Mouse (Mus musculus) heart, postnatal 0 days (tissue): Measurements from ENCODE around the gene Prox1. TPM values are rescaled to one million over a fixed set of nuclear protein-coding genes. Genes with fewer than 3 reads are reported as not detected.
A peak's percentile ranks its signal among the peaks of the same experiment; 100 is the strongest.

ENCODE experiments used
- ATAC-seq: fragments of 200-750 bp; cut with Nextera tagmentation; 2 replicates; pipeline ENCODE4 v1.8.0; 2017; ENCODE audit warnings: low read depth, moderate number of reproducible peaks, moderate library complexity; ENCODE audit not compliant: insufficient read depth
- DNase-seq: peaks from one replicate; pipeline ENCODE4 v3.0.0-alpha.2; 2016; ENCODE audit warnings: low spot score
- H3K27ac ChIP-seq: fragments of 300-500 bp; sonication (generic); 2 replicates; pipeline ENCODE4 v1.5.1; 2014; ENCODE audit warnings: low read depth, mild to moderate bottlenecking
- H3K27me3 ChIP-seq: fragments of 300-500 bp; sonication (generic); 2 replicates; pipeline ENCODE4 v1.6.1; 2014; ENCODE audit warnings: low read length, mixed read lengths; ENCODE audit not compliant: control insufficient read depth, insufficient read depth
- H3K36me3 ChIP-seq: fragments of 300-500 bp; sonication (generic); replicated peaks from 2 replicates; pipeline ENCODE4 v1.6.1; 2014; ENCODE audit warnings: low read length, mixed read lengths; ENCODE audit not compliant: control insufficient read depth, insufficient read depth
- H3K4me1 ChIP-seq: fragments of 300-500 bp; sonication (generic); 2 replicates; pipeline ENCODE4 v1.6.1; 2014; ENCODE audit warnings: antibody characterized with exemption; ENCODE audit not compliant: control insufficient read depth, insufficient read depth
- H3K4me2 ChIP-seq: fragments of 300-500 bp; sonication (generic); 2 replicates; pipeline ENCODE4 v1.6.1; 2014; ENCODE audit warnings: low read depth, mild to moderate bottlenecking, low read length, moderate library complexity
- H3K4me3 ChIP-seq: fragments of 300-500 bp; sonication (generic); 2 replicates; pipeline ENCODE4 v1.5.1; 2014; ENCODE audit warnings: low read depth, low read length
- H3K9ac ChIP-seq: fragments of 300-500 bp; sonication (generic); replicated peaks from 2 replicates; pipeline ENCODE4 v1.6.1; 2014; ENCODE audit warnings: low read depth, low read length, mixed read lengths
- H3K9me3 ChIP-seq: fragments of 300-500 bp; sonication (generic); replicated peaks from 2 replicates; pipeline ENCODE4 v1.6.1; 2016; ENCODE audit warnings: low read length; ENCODE audit not compliant: control insufficient read depth
- CTCF ChIP-seq: IDR thresholded peaks from 2 replicates; pipeline ENCODE4 v1.5.1; 2016; ENCODE audit warnings: antibody characterized with exemption, control low read depth, low read depth
- EP300 ChIP-seq: IDR thresholded peaks from 2 replicates; pipeline ENCODE4 v1.6.1; 2016; ENCODE audit warnings: antibody characterized with exemption, low read depth
- WGBS: fragments of 180-500 bp; shearing (Covaris S2); extraction: QIAGEN DNeasy Blood & Tissue Kit; methylation state at CpG from one replicate; pipeline ENCODE4 v1.1.7; 2014; 5-methylcytosine and 5-hydroxymethylcytosine counted together
- polyA plus RNA-seq: library from polyadenylated mRNA; unstranded; fragments of >200 nt; fragmentation: Nextera tagmentation; extraction: Ambion mirVana; gene quantifications from 2 replicates; pipeline ENCODE4 v1.2.1, GENCODE M21; 2015
- total RNA-seq: library from RNA; depleted of rRNA; stranded (reverse); fragments of >200 nt; gene quantifications from 2 replicates; pipeline ENCODE4 v1.2.3, GENCODE M21; 2014; ENCODE audit warnings: low replicate concordance

The Prox1 gene
- total and polyA plus RNA-seq, 2 experiments from 2014 or later, result 17.3 to 23.1 TPM

DNA sequence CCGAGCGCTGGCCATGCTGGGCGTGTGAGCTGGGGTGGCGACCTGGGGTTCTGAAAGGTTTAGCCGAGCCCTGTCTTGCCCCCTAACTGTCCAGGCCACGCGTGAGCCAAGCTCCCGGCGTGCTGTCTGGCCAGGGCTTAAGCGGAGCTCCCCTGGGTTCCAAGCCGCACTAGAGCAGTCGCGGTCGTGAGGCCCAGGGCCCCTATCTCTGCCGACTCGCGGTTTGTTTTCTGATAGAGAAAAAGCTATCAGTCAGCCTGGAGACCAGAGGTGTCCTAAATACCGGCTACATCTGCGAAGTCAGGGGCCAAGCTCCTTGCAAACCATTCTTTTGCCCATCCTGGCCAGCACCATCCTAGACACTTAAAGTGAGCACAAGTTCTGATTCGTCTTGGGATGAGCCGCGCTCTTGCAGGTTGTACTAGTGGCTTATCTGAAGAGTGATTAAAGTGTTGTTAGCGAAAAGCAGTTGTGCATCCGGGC is 2.5 kb upstream of the Prox1 start:
- peak overlapping the region; percentile 88 for H3K4me3 ChIP-seq
- peak overlapping the region; percentile 93 for H3K4me2 ChIP-seq
- H3K27ac ChIP-seq, result no peak overlapping the region
- H3K4me1 ChIP-seq, result no peaks in the 10 kb centered on the region
- peaks cover 11% of the 10 kb centered on the region; the same call in 1 of the 2 replicates for H3K27me3 ChIP-seq
- H3K36me3 ChIP-seq, result no peaks in the 10 kb centered on the region
- WGBS, result 4% methylated on average over 24 of the region's 24 CpGs
- DNase-seq (no peak), ATAC-seq (no peak)
- no peaks in the 10 kb centered on the region for H3K9me3 ChIP-seq
- 0 out of 2 replicates have a peak overlapping the region, but pooled peaks have one; percentile 1 for H3K9ac ChIP-seq
- TF ChIP-seq EP300 (no peak), CTCF (no peak)

DNA sequence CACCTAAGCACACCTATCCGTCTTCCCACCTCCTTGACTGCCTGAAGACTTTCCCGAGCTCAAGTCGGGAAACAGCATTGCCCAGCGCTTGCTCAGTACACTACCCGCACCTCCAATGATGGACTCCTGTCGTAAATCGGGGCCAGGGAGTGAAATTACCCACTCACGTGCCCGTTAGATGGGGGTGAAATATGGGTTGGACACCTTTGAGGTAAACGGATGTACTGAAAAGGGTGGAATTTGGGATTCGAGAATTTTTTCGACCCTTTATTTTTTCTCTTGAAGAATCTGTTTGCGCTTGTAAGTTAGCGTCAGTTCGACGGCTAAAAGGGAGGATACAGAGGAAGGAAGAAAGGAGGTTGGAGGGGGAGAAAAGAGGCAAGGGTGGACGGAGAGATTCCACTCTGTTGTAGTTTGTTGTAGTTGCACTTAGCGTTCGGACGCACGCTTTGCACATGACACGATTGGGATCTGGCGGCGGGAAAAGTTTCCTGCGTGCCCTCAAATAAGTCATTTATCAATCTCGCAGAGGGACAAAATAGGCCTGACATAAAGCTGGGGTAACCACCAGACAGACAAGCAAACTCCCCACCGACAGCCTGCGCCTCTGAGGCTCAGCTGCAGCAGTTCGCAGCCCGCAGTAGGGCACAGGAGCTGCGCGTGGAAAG is 1.9 kb upstream of the Prox1 start:
- no peaks in the 10 kb centered on the region for H3K9me3 ChIP-seq
- H3K4me3 ChIP-seq, result peak overlapping the region; percentile 88
- H3K9ac ChIP-seq, result peak overlapping the region; percentile 26; the same call in 1 of the 2 replicates
- 14% methylated on average over 32 of the region's 32 CpGs for WGBS
- no peaks in the 10 kb centered on the region for H3K4me1 ChIP-seq
- H3K27me3 ChIP-seq, result peaks cover 11% of the 10 kb centered on the region; the same call in 1 of the 2 replicates
- H3K4me2 ChIP-seq, result peak overlapping the region; percentile 93
- no peaks in the 10 kb centered on the region for H3K36me3 ChIP-seq
- DNase-seq, result no peak
- no peak for TF ChIP-seq EP300
- no peak overlapping the region for H3K27ac ChIP-seq
- ATAC-seq, result no peak

DNA sequence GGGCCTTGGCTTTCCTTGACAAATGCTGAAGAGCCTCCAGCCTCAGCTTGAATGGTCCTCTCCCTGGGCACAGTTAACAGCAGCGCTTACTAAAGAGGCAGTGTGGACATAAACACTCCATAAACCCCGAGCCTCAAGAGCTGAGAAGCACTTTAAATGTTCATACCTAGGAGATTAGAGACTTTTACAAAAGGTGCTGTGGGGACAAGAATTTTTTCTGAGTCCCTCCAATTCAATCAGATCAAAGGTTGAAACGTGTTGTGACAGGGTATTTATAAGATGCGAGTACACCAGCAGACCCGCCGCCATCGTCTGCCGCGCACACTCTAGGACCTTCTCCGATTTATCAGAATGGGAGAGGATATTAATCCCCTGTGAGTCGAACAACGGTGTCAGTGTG is 1.2 kb upstream of the Prox1 start:
- no peaks in the 10 kb centered on the region for H3K4me1 ChIP-seq
- peak; percentile 44 for DNase-seq
- peaks cover 11% of the 10 kb centered on the region; the same call in 1 of the 2 replicates for H3K27me3 ChIP-seq
- H3K4me2 ChIP-seq, result peak overlapping the region; percentile 93
- H3K9ac ChIP-seq, result peak overlapping the region; percentile 26; the same call in 1 of the 2 replicates
- H3K9me3 ChIP-seq, result no peaks in the 10 kb centered on the region
- no peak for ATAC-seq
- TF ChIP-seq CTCF (no peak), EP300 (no peak)
- WGBS, result 7% methylated on average over 12 of the region's 12 CpGs
- peak overlapping the region; percentile 88 for H3K4me3 ChIP-seq
- H3K36me3 ChIP-seq, result no peaks in the 10 kb centered on the region
- H3K27ac ChIP-seq, result 0 out of 2 replicates have a peak overlapping the region, but pooled peaks have one; percentile 16

DNA sequence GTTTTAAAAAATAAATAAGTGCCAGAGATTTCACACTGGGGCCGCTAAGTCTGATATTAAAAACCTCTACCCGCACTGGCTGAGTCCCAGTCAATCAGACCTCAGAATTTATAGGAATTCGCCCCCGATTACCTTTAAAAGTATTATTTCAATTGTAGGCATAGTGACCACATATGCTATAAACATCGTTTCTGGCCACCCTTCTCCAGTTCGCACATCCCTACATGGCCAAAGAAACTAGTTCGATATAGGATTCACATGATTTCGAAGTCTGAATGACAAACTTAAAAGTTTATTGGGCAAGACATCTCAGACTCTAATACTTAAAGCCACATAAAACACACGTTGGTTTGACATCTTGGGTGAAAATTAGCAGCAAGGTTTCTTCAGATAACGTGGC is 827 bp upstream of the Prox1 start:
- H3K9me3 ChIP-seq, result no peaks in the 10 kb centered on the region
- 0 out of 2 replicates have a peak overlapping the region, but pooled peaks have one; percentile 98 for H3K27ac ChIP-seq
- no peaks in the 10 kb centered on the region for H3K4me1 ChIP-seq
- peaks cover 11% of the 10 kb centered on the region; the same call in 1 of the 2 replicates for H3K27me3 ChIP-seq
- peak overlapping the region; percentile 88 for H3K4me3 ChIP-seq
- WGBS, result 9% methylated on average over 10 of the region's 10 CpGs
- peak overlapping the region; percentile 92 for H3K9ac ChIP-seq
- H3K4me2 ChIP-seq, result peak overlapping the region; percentile 93
- DNase-seq (no peak), ATAC-seq (no peak)
- H3K36me3 ChIP-seq, result no peaks in the 10 kb centered on the region
- no peak for TF ChIP-seq CTCF
- TF ChIP-seq EP300, result no peak

DNA sequence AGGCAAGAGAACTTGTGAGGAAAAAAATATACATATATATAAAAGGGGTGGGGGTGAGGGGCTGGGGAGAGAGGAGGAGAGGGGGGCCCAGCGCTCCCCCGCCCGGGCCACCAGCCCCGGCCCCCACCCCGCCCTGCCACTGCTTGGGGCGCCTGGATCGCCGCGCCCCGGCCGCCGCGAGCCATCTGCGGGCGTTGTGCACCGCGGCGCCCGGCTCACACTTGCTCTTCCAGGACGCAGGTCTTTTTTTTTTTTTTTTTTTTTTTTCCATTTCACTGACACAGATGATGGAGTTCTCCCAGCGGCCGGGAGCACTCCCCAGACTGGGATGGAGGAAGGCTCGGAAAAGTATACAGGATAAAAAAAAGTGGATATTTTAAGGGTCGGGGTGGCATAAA is 304 bp upstream of the Prox1 start:
- Histone ChIP-seq H3K9me3 (no peaks in the 10 kb centered on the region), H3K36me3 (no peaks in the 10 kb centered on the region), H3K4me3 (peak overlapping the region; percentile 88), H3K4me1 (no peaks in the 10 kb centered on the region), H3K4me2 (peak overlapping the region; percentile 93), H3K27ac (peak overlapping the region; percentile 98), H3K9ac (peak overlapping the region; percentile 92), H3K27me3 (0 out of 2 replicates have a peak, but pooled peaks cover 7% of the 10 kb centered on the region)
- no peak for TF ChIP-seq CTCF
- TF ChIP-seq EP300, result no peak
- DNase-seq, result no peak
- WGBS, result 0% methylated on average over 24 of the region's 24 CpGs
- ATAC-seq, result peak; percentile 19
